Mouse (Mus musculus): ENCODE data around the gene Adra2a. TPM values are rescaled to one million over a fixed set of nuclear protein-coding genes. Genes with fewer than 3 reads are reported as not detected.

The Adra2a gene
- polyA plus RNA-seq, 1 experiment = 16.7 TPM

DNA sequence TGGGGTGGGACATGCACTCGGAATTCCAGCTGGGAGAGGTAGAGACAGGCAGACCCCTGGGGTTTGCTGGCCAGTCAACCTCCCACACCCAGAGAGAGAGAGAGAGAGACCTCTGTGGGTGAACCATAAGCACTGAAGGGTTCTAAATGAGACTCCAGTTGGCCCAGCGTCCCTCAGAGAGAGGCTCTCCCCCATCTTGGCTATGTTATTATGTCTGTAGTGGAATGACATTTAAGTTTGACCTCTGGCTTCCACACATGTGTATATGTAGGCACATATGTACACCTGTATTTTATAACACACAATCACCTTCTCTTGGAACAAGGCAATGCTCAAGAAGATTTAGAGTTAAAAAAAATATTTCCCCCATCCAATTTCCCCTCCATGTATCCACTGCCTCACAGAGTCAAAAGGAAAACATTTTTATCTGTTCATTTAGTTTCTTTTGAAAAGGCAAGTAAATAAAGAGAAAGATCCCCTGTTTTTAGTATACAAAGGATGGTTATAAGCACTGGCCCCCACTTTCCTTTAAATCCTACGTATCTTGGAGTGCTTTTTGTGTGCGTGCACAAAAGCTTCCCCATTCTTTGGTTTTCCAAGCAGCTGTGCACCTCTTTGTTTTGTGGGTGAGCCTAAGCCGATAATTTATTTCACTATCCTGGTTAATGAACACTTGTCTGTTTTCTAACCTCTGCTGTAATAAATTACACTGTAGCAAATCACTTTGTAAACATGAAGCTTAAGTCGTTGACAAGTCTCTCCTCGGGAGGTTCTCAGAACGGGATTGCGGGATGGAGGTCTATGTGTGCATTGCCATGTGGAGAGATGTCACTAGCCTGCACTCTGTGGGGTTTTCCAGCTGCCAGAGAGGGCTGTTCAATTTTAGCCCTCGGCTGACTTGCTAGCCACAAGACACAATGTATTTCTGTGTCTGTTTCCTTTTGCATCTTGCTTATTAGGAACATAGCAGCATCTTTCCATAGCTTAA lies 32.7 kb downstream of the Adra2a start:
- no peak for DNase-seq (ENCODE audit: extremely low spot score in 1 of 2, low spot score in 1 of 2)

DNA sequence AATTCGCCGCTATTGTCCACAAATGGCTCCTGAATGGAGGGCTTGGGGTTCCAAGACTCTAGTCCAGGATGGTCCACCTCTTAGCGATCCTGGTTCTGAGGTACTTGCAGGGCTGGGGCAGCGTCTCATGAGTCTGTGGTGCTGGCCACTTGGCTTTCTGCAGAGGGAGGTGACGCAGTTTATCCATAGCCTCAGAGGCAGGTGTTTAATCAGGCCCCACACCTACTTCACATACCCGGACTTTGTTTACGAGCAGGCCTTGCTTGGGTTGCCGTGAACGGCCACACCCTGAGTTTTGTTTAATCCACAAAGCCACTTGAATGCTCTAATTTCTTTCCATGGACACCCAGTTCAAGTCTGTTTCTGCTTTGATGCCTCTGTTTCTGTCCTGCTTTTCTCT lies 37.4 kb downstream of the Adra2a start:
- DNase-seq (ENCODE audit: extremely low spot score in 1 of 2, low spot score in 1 of 2) = no peak

DNA sequence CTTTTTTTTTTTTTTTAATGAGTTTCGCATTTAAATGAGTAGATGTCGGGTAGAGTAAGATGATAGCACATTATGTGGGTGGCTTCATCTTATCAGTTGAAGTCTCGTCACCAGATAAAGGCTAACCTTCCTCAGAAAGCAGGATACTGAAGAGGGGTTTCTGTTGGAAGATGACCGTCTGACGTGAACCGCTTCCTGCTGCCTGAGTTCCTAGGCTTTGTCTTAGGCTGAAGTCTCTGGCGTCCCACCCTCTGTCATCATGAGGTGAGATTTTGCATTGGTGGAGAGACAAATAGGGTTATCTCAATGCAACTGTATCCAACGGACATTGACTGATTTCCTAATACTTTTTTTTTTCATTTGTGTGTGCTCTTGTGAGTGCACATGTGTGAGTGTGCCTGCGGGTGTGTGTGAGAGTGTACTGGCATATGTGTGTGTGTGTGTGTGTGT lies 37.8 kb downstream of the Adra2a start:
- no peak for DNase-seq (ENCODE audit: extremely low spot score in 1 of 2, low spot score in 1 of 2)

DNA sequence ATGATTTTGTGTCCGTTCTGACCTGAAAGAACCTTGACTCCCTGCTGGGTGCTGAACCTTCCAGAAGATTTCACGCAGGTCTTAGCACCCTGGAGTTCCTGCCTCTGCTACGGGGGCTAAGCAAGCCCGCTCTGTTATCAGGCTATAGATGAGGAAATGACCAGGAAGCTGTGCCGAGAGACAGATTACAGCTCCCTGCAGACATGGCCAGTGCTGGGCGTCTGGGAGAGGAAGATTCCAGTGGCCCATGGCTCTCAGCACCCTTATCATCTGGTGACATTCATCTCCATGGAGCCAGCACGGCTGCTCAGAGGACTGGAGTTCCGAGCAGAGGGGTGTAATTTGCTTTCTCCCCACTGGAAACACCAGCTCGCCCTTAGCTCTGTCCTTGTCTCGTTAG lies 43.4 kb downstream of the Adra2a start:
- DNase-seq (ENCODE audit: extremely low spot score in 1 of 2, low spot score in 1 of 2) = no peak

DNA sequence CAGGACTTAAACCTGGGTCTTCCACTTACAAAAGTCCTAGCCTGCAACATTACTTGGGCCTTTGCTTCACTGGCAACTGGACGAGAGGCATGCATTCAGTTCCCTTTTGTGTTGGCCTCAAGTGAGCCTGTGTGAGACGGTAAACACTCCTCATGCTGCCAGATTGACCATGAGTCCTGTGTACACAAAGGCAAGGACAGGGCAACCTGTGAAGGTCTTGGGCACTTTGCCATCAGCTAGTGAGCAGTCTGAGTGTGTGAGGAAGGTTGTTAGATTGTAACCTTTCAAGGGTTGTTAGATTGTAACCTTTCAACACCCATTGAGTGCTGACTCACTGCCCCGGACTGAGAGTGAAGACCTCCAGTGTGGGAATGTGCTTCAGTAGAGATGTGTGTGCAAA lies 49.6 kb downstream of the Adra2a start:
- no peak for DNase-seq (ENCODE audit: extremely low spot score in 1 of 2, low spot score in 1 of 2)

DNA sequence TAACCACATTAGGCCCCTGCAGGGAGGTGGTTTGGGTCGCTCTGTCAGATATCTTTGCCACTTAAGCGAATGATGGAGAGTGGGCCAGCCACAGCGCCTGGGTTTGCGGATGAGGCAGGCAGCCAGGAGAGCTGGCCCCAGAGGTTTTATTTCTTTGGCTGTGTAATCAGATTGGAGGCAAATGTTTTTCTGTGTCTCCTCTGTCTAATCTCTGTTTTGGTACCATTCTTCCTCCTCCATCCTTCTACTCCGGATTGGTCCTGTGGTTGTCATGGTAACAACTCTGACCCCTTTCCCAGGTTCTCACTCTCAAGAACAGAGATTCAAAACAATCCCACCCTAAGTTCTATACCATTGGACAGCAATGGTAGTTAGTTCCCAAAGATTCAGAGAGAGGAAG lies 51.8 kb downstream of the Adra2a start:
- DNase-seq (ENCODE audit: extremely low spot score in 1 of 2, low spot score in 1 of 2) = no peak

DNA sequence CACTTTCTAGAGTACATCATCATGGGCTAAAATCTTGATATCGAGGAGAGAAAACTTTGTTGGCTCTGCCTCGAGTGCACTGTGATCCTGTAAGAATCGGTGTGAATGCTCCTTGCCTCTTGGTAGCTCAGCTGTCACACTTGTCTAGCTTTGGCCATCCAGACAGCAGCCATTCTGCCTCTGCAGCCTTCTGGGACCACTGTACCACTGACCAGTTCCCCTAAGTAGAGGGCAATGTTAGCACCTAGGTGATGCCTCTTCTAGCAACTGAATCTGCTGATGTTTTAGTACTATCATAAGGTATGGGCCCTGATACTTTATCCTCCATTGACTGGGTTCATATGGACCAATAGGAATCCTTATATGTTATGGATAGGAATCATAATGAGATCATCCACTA lies 54.4 kb downstream of the Adra2a start:
- DNase-seq (ENCODE audit: extremely low spot score in 1 of 2, low spot score in 1 of 2) = no peak

Other genes with a start within 250 kb of the Adra2a start
- gene Pdcd4, start 151.9 kb upstream of the Adra2a start, polyA plus RNA-seq (2012; rRNA removed) = 70.3 and 78.0 TPM in 2 replicates
- gene Shoc2, start 99.8 kb upstream of the Adra2a start, polyA plus RNA-seq (2012; rRNA removed) = 29.4 and 32.7 TPM in 2 replicates
- 82.4 and 87.0 TPM in 2 replicates for gene Bbip1, start 99.5 kb upstream of the Adra2a start, polyA plus RNA-seq (2012; rRNA removed)

All from frontal cortex, adult 2 months (tissue).